Comparison of ENCODE assay signal across 29 mouse cellular contexts in the genomic region with DNA sequence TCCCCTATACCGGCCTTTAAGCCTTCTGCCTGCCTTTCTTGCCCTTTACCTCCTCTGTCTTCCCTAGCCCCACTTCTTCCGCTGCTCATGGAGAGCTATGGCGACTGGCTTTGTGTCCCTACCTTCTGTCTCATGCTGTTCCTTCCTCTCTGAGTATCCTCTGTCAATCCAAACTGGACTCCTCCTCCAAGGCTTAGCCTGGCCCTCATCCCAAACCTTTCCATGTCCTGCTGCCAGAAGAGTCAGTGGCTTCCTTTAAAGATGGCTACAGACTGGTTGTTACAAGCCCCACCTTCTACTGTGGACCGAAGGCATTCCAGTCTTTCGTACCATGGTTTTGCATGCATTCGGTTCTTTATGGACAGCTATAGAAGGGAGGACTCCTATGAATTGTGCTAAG. TPM values are rescaled to one million over a fixed set of nuclear protein-coding genes. Genes with fewer than 3 reads are reported as not detected.
"Had no signal": no experiment of that assay in that cellular context is flagged by ENCODE, and none has a peak within 500 bp of the region (broad histone marks: within the 10 kb centered on the region; RNA-seq: fewer than 3 reads in every experiment).

No protein-coding gene starts in this region.

- DNase-seq: gastrocnemius, adult 2 months; gastrocnemius, postnatal 10 days; gastrocnemius, postnatal 25 days; heart, adult 18-20 months; heart, postnatal 10 days; heart, postnatal 4 days; kidney, adult 18-20 months; kidney, adult 8-10 months; kidney, postnatal 10 days; kidney, postnatal 25 days; kidney, postnatal 4 days; liver had no signal

- H3K4me2 ChIP-seq: heart, embryonic 12.5 days; hindbrain, embryonic 12.5 days; hindbrain, embryonic 14.5 days; intestine, embryonic 15.5 days; limb, embryonic 12.5 days had no signal

- H3K4me3 ChIP-seq: gastrocnemius, adult 2 months; heart, embryonic 10.5 days; heart, embryonic 12.5 days; hindbrain, embryonic 10.5 days; hindbrain, embryonic 12.5 days; intestine, embryonic 15.5 days; layer of hippocampus, adult 2 months; left cerebral cortex, adult 2 months; limb, embryonic 10.5 days; limb, embryonic 12.5 days had no signal

- H3K27me3 ChIP-seq: heart, embryonic 12.5 days; hindbrain, embryonic 12.5 days; intestine, embryonic 15.5 days; limb, embryonic 12.5 days had no signal

- ATAC-seq: hindbrain, embryonic 16.5 days; inflammation-experienced regulatory T-cells, adult 6 months; intestine, embryonic 15.5 days; intestine, postnatal 0 days had no signal

- H3K9ac ChIP-seq: heart, embryonic 12.5 days; hindbrain, embryonic 12.5 days; hindbrain, embryonic 14.5 days; intestine, embryonic 15.5 days; limb, embryonic 12.5 days had no signal

- H3K9me3 ChIP-seq: heart, embryonic 10.5 days; hindbrain, embryonic 10.5 days; hindbrain, embryonic 12.5 days; intestine, embryonic 15.5 days; limb, embryonic 10.5 days; limb, embryonic 12.5 days had no signal

- H3K4me1 ChIP-seq: heart, embryonic 10.5 days; heart, embryonic 12.5 days; hindbrain, embryonic 10.5 days; hindbrain, embryonic 12.5 days; intestine, embryonic 15.5 days; limb, embryonic 10.5 days; limb, embryonic 12.5 days had no signal

- H3K27ac ChIP-seq: gastrocnemius, adult 2 months; heart, embryonic 10.5 days; hindbrain, embryonic 10.5 days; hindbrain, embryonic 12.5 days; hindbrain, embryonic 14.5 days; intestine, embryonic 15.5 days; layer of hippocampus, adult 2 months; left cerebral cortex, adult 2 months; limb, embryonic 10.5 days; limb, embryonic 12.5 days had no signal

RNA-seq across cellular contexts. Expression of gene Dbx1, which starts 53.5 kb away (rescaled TPM):
- polyA plus RNA-seq: heart, embryonic 14.5 days; heart, embryonic 16.5 days; inflammation-experienced regulatory T-cells, adult 6 months; intestine, embryonic 15.5 days; intestine, postnatal 0 days; kidney, embryonic 14.5 days; kidney, embryonic 16.5 days; limb, embryonic 10.5 days had no signal
